Mouse (Mus musculus) CH12.LX (cell line): ENCODE results near the gene Olfr209. TPM values are rescaled to one million over a fixed set of nuclear protein-coding genes. Genes with fewer than 3 reads are reported as not detected.

Experiments used
- DNase-seq: peaks from one replicate; pipeline ENCODE4 v3.0.0-alpha.2; 2013; ENCODE audit errors: extremely low read depth
- H3K27ac ChIP-seq: 2 replicates; pipeline ENCODE4 v1.5.1; 2012; ENCODE audit warnings: low read depth, mild to moderate bottlenecking, control low read depth, moderate library complexity; ENCODE audit not compliant: insufficient read depth
- H3K27me3 ChIP-seq: replicated peaks from 2 replicates; pipeline ENCODE3; 2012; ENCODE audit warnings: inconsistent platforms
- H3K36me3 ChIP-seq, 2 experiments: replicated peaks in 1 of 2; 2 replicates each; pipeline versions ENCODE3 to v1.6.1; 2012; ENCODE audit warnings: inconsistent platforms in 1 of 2, low read length in 1 of 2, mild to moderate bottlenecking in 1 of 2, mixed read lengths in 1 of 2, moderate library complexity in 1 of 2; ENCODE audit not compliant: control insufficient read depth in 1 of 2, insufficient read depth in 1 of 2
- H3K4me1 ChIP-seq, 2 experiments: 2 replicates each; pipeline ENCODE4 v1.6.1; 2012; ENCODE audit warnings: inconsistent platforms in 1 of 2, moderate library complexity in 1 of 2; ENCODE audit not compliant: insufficient read depth in 2 of 2, control insufficient read depth in 1 of 2
- H3K4me2 ChIP-seq: 2 replicates; pipeline ENCODE4 v1.6.1; 2012; ENCODE audit warnings: low read depth, mild to moderate bottlenecking, control low read depth; ENCODE audit not compliant: poor library complexity, insufficient read depth, severe bottlenecking
- H3K4me3 ChIP-seq, 3 experiments: fragments of 150-350 bp in 1 of 3; sonication (generic) in 1 of 3; replicated peaks in 1 of 3; 2 replicates each; pipeline versions ENCODE3 to v1.5.1; 2011 to 2012; ENCODE audit warnings: low read depth in 2 of 3, low read length in 2 of 3, mild to moderate bottlenecking in 2 of 3, moderate library complexity in 2 of 3, control low read depth in 1 of 3, improper control_type of control experiment in 1 of 3, inconsistent platforms in 1 of 3, mixed read lengths in 1 of 3; ENCODE audit not compliant: poor library complexity in 1 of 3
- H3K79me2 ChIP-seq: replicated peaks from 2 replicates; pipeline ENCODE4 v1.6.1; 2012; ENCODE audit warnings: mild to moderate bottlenecking, moderate library complexity; ENCODE audit not compliant: control insufficient read depth, poor library complexity, insufficient read depth, severe bottlenecking; ENCODE audit errors: extremely low read depth
- H3K9ac ChIP-seq: 2 replicates; pipeline ENCODE4 v1.6.1; 2012; ENCODE audit warnings: low read depth, mild to moderate bottlenecking, control low read depth, moderate library complexity; ENCODE audit not compliant: insufficient read depth
- H3K9me3 ChIP-seq: replicated peaks from 2 replicates; pipeline ENCODE3; 2012; ENCODE audit warnings: low read length, inconsistent platforms, mixed read lengths
- CHD1 ChIP-seq: IDR thresholded peaks from 2 replicates; pipeline ENCODE4 v1.6.1; 2012; ENCODE audit warnings: low read depth, low read length, improper control_type of control experiment, inconsistent platforms
- CHD2 ChIP-seq: IDR thresholded peaks from 2 replicates; pipeline ENCODE4 v1.6.1; 2011; ENCODE audit warnings: low read length, improper control_type of control experiment
- CTCF ChIP-seq, 2 experiments: IDR thresholded peaks in 1 of 2; conservative IDR thresholded peaks in 1 of 2; 2 replicates each; pipeline ENCODE4 v1.5.1; 2011 to 2012; ENCODE audit warnings: low read depth in 2 of 2, low read length in 2 of 2, improper control_type of control experiment in 1 of 2, inconsistent platforms in 1 of 2, mild to moderate bottlenecking in 1 of 2, moderate library complexity in 1 of 2
- ELF1 ChIP-seq: IDR thresholded peaks from 2 replicates; pipeline ENCODE4 v1.6.1; 2014; ENCODE audit warnings: low read depth, mild to moderate bottlenecking, inconsistent platforms, low read length, improper control_type of control experiment
- GABPA ChIP-seq: IDR thresholded peaks from 2 replicates; pipeline ENCODE4 v1.6.1; 2012; ENCODE audit warnings: low read depth, low read length, improper control_type of control experiment, inconsistent platforms; ENCODE audit not compliant: insufficient replicate concordance
- IRF4 ChIP-seq: IDR thresholded peaks from 2 replicates; pipeline ENCODE4 v1.6.1; 2014; ENCODE audit warnings: low read depth, mild to moderate bottlenecking, inconsistent platforms, low read length, improper control_type of control experiment
- JUND ChIP-seq: conservative IDR thresholded peaks from 2 replicates; pipeline ENCODE4 v1.6.1; 2011; ENCODE audit warnings: low read depth, low read length, improper control_type of control experiment
- KAT2A ChIP-seq: IDR thresholded peaks from 2 replicates; pipeline ENCODE4 v1.6.1; 2012; ENCODE audit warnings: low read length, improper control_type of control experiment, inconsistent platforms; ENCODE audit not compliant: insufficient replicate concordance
- MAFK ChIP-seq: IDR thresholded peaks from 2 replicates; pipeline ENCODE4 v1.6.1; 2011; ENCODE audit warnings: low read length, improper control_type of control experiment; ENCODE audit not compliant: insufficient replicate concordance
- MAX ChIP-seq: IDR thresholded peaks from 2 replicates; pipeline ENCODE4 v1.6.1; 2011; ENCODE audit warnings: low read length, improper control_type of control experiment
- MXI1 ChIP-seq: IDR thresholded peaks from 2 replicates; pipeline ENCODE4 v1.6.1; 2011; ENCODE audit warnings: mild to moderate bottlenecking, low read depth, low read length, improper control_type of control experiment
- MYC ChIP-seq: IDR thresholded peaks from 2 replicates; pipeline ENCODE4 v1.6.1; 2011; ENCODE audit warnings: low read depth, mild to moderate bottlenecking, improper control_type of control experiment, low read length
- NELFE ChIP-seq: IDR thresholded peaks from 2 replicates; pipeline ENCODE4 v1.6.1; 2011; ENCODE audit warnings: low read depth, low read length, improper control_type of control experiment
- POLR2AphosphoS2 ChIP-seq: IDR thresholded peaks from 2 replicates; pipeline ENCODE4 v1.6.1; 2011; ENCODE audit warnings: low read depth, low read length, improper control_type of control experiment
- RAD21 ChIP-seq: IDR thresholded peaks from 2 replicates; pipeline ENCODE4 v1.6.1; 2011; ENCODE audit warnings: low read depth, mild to moderate bottlenecking, low read length, improper control_type of control experiment, moderate library complexity
- RCOR1 ChIP-seq: conservative IDR thresholded peaks from 2 replicates; pipeline ENCODE4 v1.6.1; 2012; ENCODE audit warnings: low read depth, mild to moderate bottlenecking, inconsistent platforms, low read length, improper control_type of control experiment
- SIN3A ChIP-seq: IDR thresholded peaks from 2 replicates; pipeline ENCODE4 v1.6.1; 2012; ENCODE audit warnings: low read length, improper control_type of control experiment, inconsistent platforms
- TBP ChIP-seq: conservative IDR thresholded peaks from 2 replicates; pipeline ENCODE4 v1.6.1; 2011; ENCODE audit warnings: low read depth, low read length, improper control_type of control experiment
- ZKSCAN1 ChIP-seq: IDR thresholded peaks from 2 replicates; pipeline ENCODE4 v1.6.1; 2012; ENCODE audit warnings: low read depth, inconsistent platforms, low read length, improper control_type of control experiment, borderline replicate concordance
- ZMIZ1 ChIP-seq: IDR thresholded peaks from 2 replicates; pipeline ENCODE4 v1.6.1; 2012; ENCODE audit warnings: low read depth, mild to moderate bottlenecking, inconsistent platforms, low read length, improper control_type of control experiment
- dilution Hi-C: fragments of 300-500 bp; cut with MboI; formaldehyde crosslinking; loops from 2 replicates; pipeline ENCODE4 v1.14.3; 2020; ENCODE audit warnings: low sequenced_read_pairs; ENCODE audit not compliant: extremely low pct_unique_long_range_greater_than_20kb, extremely low pct_ligation_motif_present
- in situ Hi-C: fragments of 300-500 bp; cut with MboI; formaldehyde crosslinking; loops from 3 replicates; pipeline ENCODE4 v1.14.3; 2019; ENCODE audit warnings: low sequenced_read_pairs, low pct_ligation_motif_present, low pct_unique_long_range_greater_than_20kb, mixed read lengths
- polyA plus RNA-seq: library from polyadenylated mRNA; unstranded; fragments of >175 nt; gene quantifications from 2 replicates; pipeline ENCODE4 v1.2.1, GENCODE M21; 2012; ENCODE audit warnings: low read depth; ENCODE audit not compliant: insufficient read length
- total RNA-seq, 2 experiments: library from RNA; depleted of rRNA; stranded (reverse); fragments of 300-350 nt in 1 of 2; fragments of >200 nt in 1 of 2; gene quantifications; 2 replicates each; pipeline ENCODE4 v1.2.3; 2012 to 2014

Gene Olfr209
- total and polyA plus RNA-seq, 3 experiments, result not detected

DNA sequence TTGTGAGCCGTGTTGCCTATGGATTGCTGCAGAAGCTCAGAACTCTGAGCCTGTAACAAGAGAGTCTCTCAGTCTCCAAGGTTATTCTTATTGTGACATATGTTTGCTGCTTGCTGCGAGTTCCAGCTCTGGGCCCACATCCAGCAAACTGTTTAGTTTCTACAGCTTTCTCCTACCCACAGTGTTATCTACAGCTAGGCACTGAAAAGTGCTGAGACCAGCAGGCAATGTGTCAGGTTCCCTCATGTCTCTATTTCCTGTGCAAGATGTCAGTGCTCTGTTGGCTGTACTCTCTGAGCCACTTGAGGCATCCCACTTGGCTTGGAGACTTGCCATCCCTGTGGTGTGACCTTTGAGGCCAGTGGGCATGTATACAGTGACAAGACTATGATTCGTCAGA is 29.5 kb upstream of the Olfr209 start:
- no peaks in the 10 kb centered on the region for H3K79me2 ChIP-seq
- H3K27me3 ChIP-seq, result no peaks in the 10 kb centered on the region
- H3K4me3 ChIP-seq, result no peak overlapping the region
- H3K9ac ChIP-seq, result no peak overlapping the region
- no peaks in the 10 kb centered on the region for H3K4me1 ChIP-seq
- no peak overlapping the region for H3K4me2 ChIP-seq
- no peak for DNase-seq
- no peak overlapping the region for H3K27ac ChIP-seq
- H3K36me3 ChIP-seq, result no peaks in the 10 kb centered on the region
- H3K9me3 ChIP-seq, result no peaks in the 10 kb centered on the region
- in situ Hi-C loops, result no loop called here
- dilution Hi-C loops, result no loop called here
- no peak for TF ChIP-seq KAT2A
- TF ChIP-seq CHD2, result no peak

DNA sequence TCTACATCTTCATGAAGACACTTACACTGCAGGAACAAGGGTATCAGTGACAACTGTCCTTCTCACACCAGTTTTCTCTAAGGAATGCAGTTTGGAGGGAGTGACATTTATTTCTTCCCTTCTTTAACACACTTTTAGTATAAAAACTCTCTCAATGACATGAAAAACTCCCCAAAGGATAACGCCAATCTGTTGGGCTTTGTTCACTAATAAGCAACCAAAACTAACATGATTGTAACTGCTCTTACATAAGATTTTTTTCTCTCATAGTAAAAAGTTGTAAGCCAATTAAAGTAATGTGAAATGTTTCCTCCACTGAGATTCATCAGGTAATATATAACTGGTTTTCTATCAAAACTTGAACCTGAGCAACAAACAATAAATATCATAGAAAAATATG is 14.6 kb downstream of the Olfr209 start, which contains the start of gene Olfr206:
Olfr206 (minus strand) TSS at position 101 of the 400 bp plus-strand sequence.
- H3K4me1 ChIP-seq, result no peaks in the 10 kb centered on the region
- H3K9ac ChIP-seq, result no peak within 1 kb of the TSS
- in situ Hi-C loops, result no loop called here
- no peak within 1 kb of the TSS for H3K27ac ChIP-seq
- dilution Hi-C loops, result no loop called here
- no peaks in the 10 kb centered on the region for H3K79me2 ChIP-seq
- no peak within 1 kb of the TSS for H3K4me2 ChIP-seq
- TF ChIP-seq MYC (no peak), ELF1 (no peak), CHD1 (no peak), RCOR1 (no peak), MAX (no peak), RAD21 (no peak), ZKSCAN1 (no peak), POLR2AphosphoS2 (no peak), MXI1 (no peak), SIN3A (no peak), ZMIZ1 (no peak), GABPA (no peak), IRF4 (no peak), MAFK (no peak), JUND (no peak), CTCF (conservative IDR thresholded peaks at IDR 0.05 in 1 of 2, IDR thresholded peaks at IDR 0.05 in 1 of 2; ENCODE audit: low read depth in 2 of 2, low read length in 2 of 2) (no peak), TBP (no peak), NELFE (no peak)
- no peaks in the 10 kb centered on the region for H3K27me3 ChIP-seq
- H3K36me3 ChIP-seq, result no peaks in the 10 kb centered on the region
- DNase-seq, result no peak
- H3K4me3 ChIP-seq, result no peak within 1 kb of the TSS
- H3K9me3 ChIP-seq, result no peaks in the 10 kb centered on the region
